Mouse (Mus musculus): ENCODE measurements around the gene Ccdc85c. TPM values are rescaled to one million over a fixed set of nuclear protein-coding genes. Genes with fewer than 3 reads are reported as not detected.

Ccdc85c gene
- polyA plus RNA-seq, 1 experiment = 2.7 TPM

DNA sequence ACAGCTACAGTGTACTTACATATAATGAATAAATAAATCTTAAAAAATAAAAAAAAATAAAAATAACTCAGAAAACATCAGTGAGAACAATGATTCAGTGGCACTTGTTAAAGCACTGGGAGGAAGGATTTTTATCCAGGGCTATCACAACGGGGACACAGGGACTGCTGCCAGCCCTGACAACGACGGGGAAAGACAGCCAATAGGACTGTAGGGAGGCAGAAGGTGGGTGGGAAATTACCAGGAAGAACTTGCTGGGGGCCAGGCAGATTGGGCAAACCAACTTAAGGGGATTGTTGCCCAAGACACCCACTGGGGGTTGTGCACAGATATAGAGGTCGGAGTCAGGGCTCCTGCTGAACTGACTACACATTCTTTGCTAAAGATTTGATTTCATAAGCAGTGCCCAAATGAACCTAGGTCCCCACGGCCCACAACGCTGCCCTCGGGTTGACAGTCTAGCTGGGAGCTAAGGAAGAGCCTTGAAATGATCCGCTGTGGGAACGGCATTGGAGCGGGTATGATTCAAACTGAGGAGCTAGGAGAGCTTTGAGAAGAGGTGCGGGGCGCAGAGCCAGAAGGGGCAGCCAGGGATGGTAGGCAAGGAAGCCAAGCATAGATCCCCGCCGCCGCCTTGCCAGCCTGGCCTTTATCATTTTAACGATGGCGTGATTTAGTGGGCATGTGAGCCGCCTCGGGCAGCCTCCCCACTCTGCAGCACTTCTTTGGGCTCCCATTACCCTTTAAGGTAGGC, 13.1 kb upstream of the Ccdc85c start:
- H3K27ac ChIP-seq (ENCODE audit: control insufficient read depth, insufficient read depth, low read depth, low read length, poor library complexity) = no peak overlapping the region
- no peaks in the 10 kb centered on the region for H3K4me1 ChIP-seq (ENCODE audit: control insufficient read depth, insufficient read depth, low read length)
- no peak overlapping the region for H3K4me3 ChIP-seq (replicated peaks; ENCODE audit: control insufficient read depth, low read depth, low read length)
- TF ChIP-seq CTCF (IDR thresholded peaks at IDR 0.05; ENCODE audit: control insufficient read depth, insufficient read depth, low read length) (no peak), POLR2A (IDR thresholded peaks at IDR 0.05; ENCODE audit: borderline replicate concordance, control insufficient read depth, low read depth, low read length) (no peak)
- whole genome bisulfite sequencing = 79% methylated on average over 19 of the region's 19 CpGs

DNA sequence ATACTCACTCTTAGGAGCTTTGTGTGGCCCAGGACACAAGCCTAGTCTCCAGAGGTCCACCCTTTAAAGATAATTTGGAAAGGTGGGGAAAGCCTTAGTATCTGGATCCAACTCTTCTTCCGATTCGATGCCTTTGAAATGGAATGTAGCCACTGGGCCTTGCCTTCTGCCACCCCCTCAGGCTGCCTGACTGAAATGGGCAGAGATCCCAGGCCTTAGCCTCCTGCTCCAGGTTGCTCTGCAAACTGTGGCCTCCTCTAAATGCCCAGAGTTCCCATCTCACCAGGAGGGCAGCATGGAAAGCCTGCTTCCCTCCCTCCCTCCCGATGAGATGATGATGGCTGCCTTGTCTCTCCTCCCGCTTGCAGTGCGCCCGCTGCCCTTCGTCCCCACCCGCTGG, 11.8 kb upstream of the Ccdc85c start:
- no peaks in the 10 kb centered on the region for H3K4me1 ChIP-seq (ENCODE audit: control insufficient read depth, insufficient read depth, low read length)
- no peak overlapping the region for H3K27ac ChIP-seq (ENCODE audit: control insufficient read depth, insufficient read depth, low read depth, low read length, poor library complexity)
- TF ChIP-seq CTCF (IDR thresholded peaks at IDR 0.05; ENCODE audit: control insufficient read depth, insufficient read depth, low read length) (no peak), POLR2A (IDR thresholded peaks at IDR 0.05; ENCODE audit: borderline replicate concordance, control insufficient read depth, low read depth, low read length) (no peak)
- 88% methylated on average over 8 of the region's 8 CpGs for WGBS
- H3K4me3 ChIP-seq (replicated peaks; ENCODE audit: control insufficient read depth, low read depth, low read length) = no peak overlapping the region

DNA sequence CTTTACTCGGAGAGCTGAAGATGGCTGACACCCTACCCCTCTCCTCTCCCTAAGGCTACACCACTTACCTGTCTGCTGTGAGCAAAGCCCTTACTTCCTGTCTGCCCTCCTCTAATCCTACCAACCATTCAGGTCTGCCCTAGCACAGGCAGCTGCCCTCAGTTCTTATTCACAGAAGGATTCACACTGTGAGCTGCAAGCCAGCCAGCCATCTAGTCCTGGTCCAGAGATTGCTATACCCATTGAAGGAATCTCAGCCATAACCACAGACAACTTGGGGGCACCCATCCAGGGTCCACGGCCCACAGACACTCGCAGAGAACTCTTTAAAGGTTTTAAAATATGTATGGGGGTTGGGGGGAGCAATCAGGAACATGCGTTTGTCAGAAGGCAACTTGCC, 11.2 kb upstream of the Ccdc85c start:
- WGBS = 71% methylated on average over 4 of the region's 4 CpGs
- TF ChIP-seq POLR2A (IDR thresholded peaks at IDR 0.05; ENCODE audit: borderline replicate concordance, control insufficient read depth, low read depth, low read length) (no peak), CTCF (IDR thresholded peaks at IDR 0.05; ENCODE audit: control insufficient read depth, insufficient read depth, low read length) (no peak)
- Histone ChIP-seq H3K4me1 (ENCODE audit: control insufficient read depth, insufficient read depth, low read length) (no peaks in the 10 kb centered on the region), H3K4me3 (replicated peaks; ENCODE audit: control insufficient read depth, low read depth, low read length) (no peak overlapping the region), H3K27ac (ENCODE audit: control insufficient read depth, insufficient read depth, low read depth, low read length, poor library complexity) (no peak overlapping the region)

DNA sequence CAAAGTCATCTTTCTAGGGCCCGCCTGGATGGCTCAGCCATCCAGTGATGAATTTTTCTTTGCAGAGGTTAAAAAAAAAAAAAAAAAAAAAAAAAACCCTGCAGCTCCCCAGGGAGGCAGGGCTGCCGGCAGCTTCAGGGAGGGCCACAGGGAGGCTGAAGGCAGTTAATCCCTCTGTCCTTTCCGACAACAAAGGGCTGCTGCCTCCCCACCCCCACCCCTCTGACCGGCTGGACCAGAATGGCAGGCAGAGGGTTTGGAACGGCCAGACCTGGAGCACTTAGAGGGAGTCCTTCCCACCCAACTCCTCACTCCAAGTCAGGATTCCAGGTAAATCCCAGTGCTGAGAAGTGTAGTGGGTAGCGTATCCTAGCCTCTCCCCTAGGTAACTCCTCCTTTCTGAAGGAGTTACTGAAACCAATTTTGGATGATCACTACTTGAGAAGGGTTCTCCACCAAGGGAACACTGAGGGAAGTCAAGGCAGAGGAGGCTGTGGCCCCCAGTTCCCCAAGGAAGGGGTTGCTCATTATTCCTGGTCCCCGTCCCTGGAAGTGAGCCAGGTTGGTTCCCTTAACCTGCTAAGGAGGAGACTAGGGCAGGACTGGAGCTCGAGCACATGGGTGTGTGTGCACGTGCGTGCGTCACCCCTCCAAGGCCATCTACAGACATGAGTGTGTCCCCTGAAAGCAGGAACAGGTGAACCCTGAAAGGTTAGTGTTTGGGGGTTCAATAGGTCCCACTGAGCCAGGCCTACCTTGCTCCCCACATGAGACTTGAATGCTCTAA, 10.2 kb upstream of the Ccdc85c start:
- WGBS = 66% methylated on average over 11 of the region's 11 CpGs
- H3K27ac ChIP-seq (ENCODE audit: control insufficient read depth, insufficient read depth, low read depth, low read length, poor library complexity) = no peak overlapping the region
- TF ChIP-seq CTCF (IDR thresholded peaks at IDR 0.05; ENCODE audit: control insufficient read depth, insufficient read depth, low read length) (no peak), POLR2A (IDR thresholded peaks at IDR 0.05; ENCODE audit: borderline replicate concordance, control insufficient read depth, low read depth, low read length) (no peak)
- H3K4me3 ChIP-seq (replicated peaks; ENCODE audit: control insufficient read depth, low read depth, low read length) = no peak overlapping the region
- no peaks in the 10 kb centered on the region for H3K4me1 ChIP-seq (ENCODE audit: control insufficient read depth, insufficient read depth, low read length)

GRCm38 (mm10) chr12:108284455-108285224, 9.4 kb upstream of the Ccdc85c start:
- no peak for TF ChIP-seq CTCF (IDR thresholded peaks at IDR 0.05; ENCODE audit: control insufficient read depth, insufficient read depth, low read length)
- no peak for TF ChIP-seq POLR2A (IDR thresholded peaks at IDR 0.05; ENCODE audit: borderline replicate concordance, control insufficient read depth, low read depth, low read length)
- H3K4me3 ChIP-seq (replicated peaks; ENCODE audit: control insufficient read depth, low read depth, low read length) = no peak overlapping the region
- no peak overlapping the region for H3K27ac ChIP-seq (ENCODE audit: control insufficient read depth, insufficient read depth, low read depth, low read length, poor library complexity)
- 61% methylated on average over 14 of the region's 14 CpGs for WGBS
- no peaks in the 10 kb centered on the region for H3K4me1 ChIP-seq (ENCODE audit: control insufficient read depth, insufficient read depth, low read length)

DNA sequence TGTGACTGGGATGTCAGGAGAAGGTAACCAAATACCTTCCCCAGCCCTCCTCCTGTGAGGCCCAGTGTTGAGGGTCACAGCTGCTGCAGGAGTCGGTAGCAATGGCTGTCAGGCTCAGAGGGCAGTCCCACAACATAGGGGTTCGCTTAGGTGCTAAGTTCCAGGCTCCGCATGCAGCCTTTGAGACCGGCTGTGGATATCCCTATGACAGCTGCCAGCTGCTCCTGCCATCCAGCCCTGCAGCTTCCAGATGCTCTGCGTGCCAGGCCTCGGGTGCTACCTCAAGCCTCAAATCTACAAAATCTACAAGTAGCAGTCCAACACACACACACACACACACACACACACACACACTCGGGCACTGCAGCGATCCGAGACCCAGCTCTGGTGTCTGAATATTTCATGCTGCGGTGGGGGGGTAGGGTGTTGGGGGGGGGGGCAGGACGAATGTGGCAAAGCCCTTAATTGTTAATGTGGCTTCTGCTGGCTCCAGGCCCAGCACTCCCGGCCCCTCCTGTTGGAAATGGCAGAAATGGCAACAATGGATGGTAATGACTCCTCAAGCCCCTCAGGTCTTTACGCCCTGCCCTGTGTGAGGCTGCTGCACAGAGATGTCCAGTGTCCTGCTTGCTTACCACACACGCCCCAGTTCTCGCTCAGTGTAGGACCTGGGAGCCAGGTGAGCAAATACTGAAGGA, 3.1 kb upstream of the Ccdc85c start:
- Histone ChIP-seq H3K4me1 (ENCODE audit: control insufficient read depth, insufficient read depth, low read length) (no peaks in the 10 kb centered on the region), H3K4me3 (replicated peaks; ENCODE audit: control insufficient read depth, low read depth, low read length) (no peak overlapping the region), H3K27ac (ENCODE audit: control insufficient read depth, insufficient read depth, low read depth, low read length, poor library complexity) (no peak overlapping the region)
- TF ChIP-seq CTCF (IDR thresholded peaks at IDR 0.05; ENCODE audit: control insufficient read depth, insufficient read depth, low read length) (no peak), POLR2A (IDR thresholded peaks at IDR 0.05; ENCODE audit: borderline replicate concordance, control insufficient read depth, low read depth, low read length) (no peak)
- 73% methylated on average over 15 of the region's 15 CpGs for WGBS

DNA sequence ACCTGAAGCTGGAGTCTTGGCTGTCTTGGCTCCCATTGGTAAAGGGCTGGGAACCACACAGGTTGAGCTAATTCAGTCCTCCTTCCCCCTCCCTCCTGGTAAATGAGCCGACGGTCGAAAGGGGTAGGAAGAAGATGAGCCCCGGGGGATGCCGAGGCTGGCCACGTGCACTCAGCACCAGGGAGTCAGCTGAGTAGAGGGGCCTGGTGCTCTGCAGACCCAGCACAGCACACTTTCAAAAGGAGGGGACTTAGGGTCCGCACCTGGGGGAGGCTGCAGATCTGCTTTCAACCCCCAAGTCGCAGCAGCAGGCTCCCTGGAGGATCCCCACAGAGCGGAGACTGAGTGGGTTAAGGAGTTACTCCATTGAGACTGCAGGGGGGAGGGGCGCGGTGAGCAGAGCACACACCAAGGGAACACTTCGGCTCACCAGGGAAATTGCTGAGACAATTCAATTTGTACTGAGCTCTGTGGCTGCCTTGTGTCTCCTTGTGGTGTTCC, 2.2 kb upstream of the Ccdc85c start:
- H3K4me1 ChIP-seq (ENCODE audit: control insufficient read depth, insufficient read depth, low read length) = no peaks in the 10 kb centered on the region
- H3K4me3 ChIP-seq (replicated peaks; ENCODE audit: control insufficient read depth, low read depth, low read length) = no peak overlapping the region
- WGBS = 24% methylated on average over 12 of the region's 12 CpGs
- TF ChIP-seq POLR2A (IDR thresholded peaks at IDR 0.05; ENCODE audit: borderline replicate concordance, control insufficient read depth, low read depth, low read length) (no peak), CTCF (IDR thresholded peaks at IDR 0.05; ENCODE audit: control insufficient read depth, insufficient read depth, low read length) (no peak)
- no peak overlapping the region for H3K27ac ChIP-seq (ENCODE audit: control insufficient read depth, insufficient read depth, low read depth, low read length, poor library complexity)
